Mouse (Mus musculus) testis, adult 2 months (tissue): ENCODE measurements around the gene Epb41. TPM values are rescaled to one million over a fixed set of nuclear protein-coding genes. Genes with fewer than 3 reads are reported as not detected.
A peak's percentile ranks its signal among the peaks of the same experiment; 100 is the strongest.

ENCODE experiments used
- H3K27ac ChIP-seq: fragments of 200-500 bp; 2 replicates; pipeline ENCODE4 v1.5.1; 2012; ENCODE audit warnings: low read depth, low read length; ENCODE audit not compliant: control insufficient read depth, insufficient read depth
- H3K27me3 ChIP-seq: fragments of 200-500 bp; 2 replicates; pipeline ENCODE4 v1.6.1; 2012; ENCODE audit warnings: mild to moderate bottlenecking, low read length, moderate library complexity; ENCODE audit not compliant: control insufficient read depth, insufficient read depth
- H3K36me3 ChIP-seq: fragments of 200-500 bp; 2 replicates; pipeline ENCODE4 v1.6.1; 2012; ENCODE audit warnings: mild to moderate bottlenecking, low read length; ENCODE audit not compliant: control insufficient read depth, insufficient read depth
- H3K4me1 ChIP-seq: fragments of 200-500 bp; 2 replicates; pipeline ENCODE4 v1.6.1; 2012; ENCODE audit warnings: low read length; ENCODE audit not compliant: control insufficient read depth, insufficient read depth
- H3K4me3 ChIP-seq: fragments of 200-500 bp; 2 replicates; pipeline ENCODE4 v1.5.1; 2012; ENCODE audit warnings: low read depth, mild to moderate bottlenecking, low read length, moderate library complexity, mixed read lengths; ENCODE audit not compliant: control insufficient read depth
- CTCF ChIP-seq: fragments of 200-500 bp; IDR thresholded peaks from 2 replicates; pipeline ENCODE4 v1.5.1; 2012; ENCODE audit warnings: low read depth, mild to moderate bottlenecking, inconsistent platforms, low read length, moderate library complexity; ENCODE audit not compliant: control insufficient read depth, insufficient read depth, insufficient replicate concordance
- POLR2A ChIP-seq: fragments of 200-500 bp; IDR thresholded peaks from 2 replicates; pipeline ENCODE4 v1.6.1; 2012; ENCODE audit warnings: low read depth, mild to moderate bottlenecking, inconsistent platforms, low read length, moderate library complexity; ENCODE audit not compliant: control insufficient read depth
- polyA plus RNA-seq: library from polyadenylated mRNA; depleted of rRNA; stranded (reverse); fragments of >200 nt; gene quantifications from 2 replicates; pipeline ENCODE4 v1.2.3, GENCODE M21; 2012

Gene Epb41
- polyA plus RNA-seq, 1 experiment, result 8.7 TPM

- TF ChIP-seq POLR2A (no peak), CTCF (no peak)
- Histone ChIP-seq H3K4me1 (peaks cover 53% of the 10 kb centered on the region), H3K27me3 (no peaks in the 10 kb centered on the region), H3K27ac (no peak overlapping the region), H3K4me3 (no peak overlapping the region), H3K36me3 (no peaks in the 10 kb centered on the region)
These were observed 156.2 kb downstream of the Epb41 start for GRCm38 (mm10) chr4:131918711-131919500.

GRCm38 (mm10) chr4:131918026-131918533 is 157.0 kb downstream of the Epb41 start:
- peaks cover 51% of the 10 kb centered on the region for H3K4me1 ChIP-seq
- H3K27ac ChIP-seq, result no peak overlapping the region; the same call in 1 of the 2 replicates
- TF ChIP-seq POLR2A (no peak), CTCF (no peak)
- no peak overlapping the region for H3K4me3 ChIP-seq
- H3K27me3 ChIP-seq, result no peaks in the 10 kb centered on the region
- H3K36me3 ChIP-seq, result no peaks in the 10 kb centered on the region

- Histone ChIP-seq H3K27ac (no peak overlapping the region), H3K36me3 (no peaks in the 10 kb centered on the region), H3K4me3 (no peak overlapping the region), H3K27me3 (no peaks in the 10 kb centered on the region), H3K4me1 (peaks cover 46% of the 10 kb centered on the region)
- TF ChIP-seq CTCF (0 out of 2 replicates have a peak, but pooled peaks have one; percentile 6), POLR2A (no peak)
These were observed 158.0 kb downstream of the Epb41 start for GRCm38 (mm10) chr4:131917010-131917555.

GRCm38 (mm10) chr4:131916425-131916824 is 158.7 kb downstream of the Epb41 start:
- H3K36me3 ChIP-seq, result no peaks in the 10 kb centered on the region
- no peaks in the 10 kb centered on the region for H3K27me3 ChIP-seq
- H3K27ac ChIP-seq, result peak overlapping the region; percentile 34
- H3K4me3 ChIP-seq, result peak overlapping the region; percentile 64
- TF ChIP-seq CTCF, result peak; percentile 92
- no peak for TF ChIP-seq POLR2A
- H3K4me1 ChIP-seq, result peaks cover 43% of the 10 kb centered on the region

- TF ChIP-seq POLR2A (no peak), CTCF (no peak)
- Histone ChIP-seq H3K27ac (peak overlapping the region; percentile 34), H3K36me3 (no peaks in the 10 kb centered on the region), H3K4me1 (peaks cover 44% of the 10 kb centered on the region), H3K27me3 (no peaks in the 10 kb centered on the region), H3K4me3 (peak overlapping the region; percentile 64)
These were observed 159.2 kb downstream of the Epb41 start for GRCm38 (mm10) chr4:131915821-131916328.

GRCm38 (mm10) chr4:131914891-131915469 is 160.1 kb downstream of the Epb41 start:
- Histone ChIP-seq H3K27me3 (no peaks in the 10 kb centered on the region), H3K27ac (no peak overlapping the region), H3K36me3 (no peaks in the 10 kb centered on the region), H3K4me3 (peak overlapping the region; percentile 30), H3K4me1 (peaks cover 43% of the 10 kb centered on the region)
- TF ChIP-seq CTCF, result no peak
- no peak for TF ChIP-seq POLR2A
